26 mouse cellular contexts compared by ENCODE assay signal in genomic region chr12:35641741-35642140, GRCm38 (mm10).
"Had no signal": no experiment of that assay in that cellular context is flagged by ENCODE, and none has a peak within 500 bp of the region (broad histone marks: within the 10 kb centered on the region; RNA-seq: fewer than 3 reads in every experiment).

No protein-coding gene starts in this region.

- H3K27ac ChIP-seq: heart, adult 2 months; heart, embryonic 13.5 days; heart, embryonic 15.5 days; hindbrain, embryonic 13.5 days; hindbrain, embryonic 15.5 days; hindbrain, postnatal 0 days; kidney, embryonic 15.5 days; kidney, postnatal 0 days; limb, embryonic 13.5 days; limb, embryonic 15.5 days; liver, embryonic 12.5 days; liver, embryonic 14.5 days had no signal

- H3K4me1 ChIP-seq: heart, embryonic 13.5 days; heart, embryonic 15.5 days; hindbrain, embryonic 13.5 days; hindbrain, embryonic 15.5 days; kidney, embryonic 15.5 days; limb, embryonic 13.5 days; limb, embryonic 15.5 days; liver, embryonic 12.5 days had no signal

- H3K4me3 ChIP-seq: heart, adult 2 months; heart, embryonic 13.5 days; heart, embryonic 15.5 days; hindbrain, embryonic 13.5 days; hindbrain, embryonic 15.5 days; kidney, embryonic 15.5 days; limb, embryonic 13.5 days; limb, embryonic 15.5 days; liver, embryonic 12.5 days had no signal

- H3K9ac ChIP-seq: heart, embryonic 13.5 days; heart, embryonic 15.5 days; hindbrain, embryonic 13.5 days; hindbrain, embryonic 15.5 days; kidney, embryonic 15.5 days; limb, embryonic 13.5 days; limb, embryonic 15.5 days; liver, embryonic 12.5 days; liver, embryonic 14.5 days had no signal

- DNase-seq: gastrocnemius, postnatal 14 days; gastrocnemius, postnatal 36 days; heart, adult 11 months; heart, adult 2 months; heart, postnatal 14 days; heart, postnatal 36 days; kidney, adult 11 months; kidney, adult 2 months; kidney, adult 9 months; kidney, postnatal 14 days; kidney, postnatal 36 days; layer of hippocampus, adult 9-11 months; layer of hippocampus, postnatal 36 days; left cerebral cortex, postnatal 4 days had no signal

- ATAC-seq: hindbrain, postnatal 0 days; intestine, embryonic 16.5 days; liver, embryonic 12.5 days had no signal

- H3K27me3 ChIP-seq: heart, embryonic 13.5 days; heart, embryonic 15.5 days; hindbrain, embryonic 13.5 days; hindbrain, embryonic 15.5 days; kidney, embryonic 15.5 days; limb, embryonic 13.5 days; limb, embryonic 15.5 days; liver, embryonic 12.5 days had no signal

- H3K36me3 ChIP-seq: heart, embryonic 13.5 days; heart, embryonic 15.5 days; hindbrain, embryonic 13.5 days; hindbrain, embryonic 15.5 days; kidney, embryonic 15.5 days; limb, embryonic 13.5 days; limb, embryonic 15.5 days; liver, embryonic 12.5 days had no signal

- H3K9me3 ChIP-seq: heart, embryonic 13.5 days; heart, embryonic 15.5 days; hindbrain, embryonic 13.5 days; hindbrain, embryonic 15.5 days; kidney, embryonic 15.5 days; limb, embryonic 13.5 days; limb, embryonic 15.5 days; liver, embryonic 12.5 days had no signal
